Mouse (Mus musculus) adrenal gland (tissue): ENCODE measurements around the gene Cntnap5a.

ENCODE experiments used
- intact Hi-C: fragments of 180-260 bp; cut with DNase I; formaldehyde crosslinking; loops from one replicate; pipeline ENCODE4 v1.15.1; 2025
- microRNA-seq, 2 experiments: library from miRNA; unstranded; fragments of <30 nt; microRNA quantifications; one replicate each; pipeline ENCODE4; 2019

Gene Cntnap5a

GRCm38 (mm10) chr1:116353669-116354068 is 669.1 kb downstream of the Cntnap5a start:
- intact Hi-C loops, result no loop called here

- intact Hi-C loops, result no loop called here
Observed at GRCm38 (mm10) chr1:116365606-116366005, 681.0 kb downstream of the Cntnap5a start.

GRCm38 (mm10) chr1:116366171-116366570 is 681.6 kb downstream of the Cntnap5a start:
- intact Hi-C loops, result no loop called here

- intact Hi-C loops, result no loop called here
Observed at GRCm38 (mm10) chr1:116366806-116367205, 682.2 kb downstream of the Cntnap5a start.

- intact Hi-C loops, result no loop called here
Observed at GRCm38 (mm10) chr1:116367572-116367971, 683.0 kb downstream of the Cntnap5a start.

- intact Hi-C loops, result no loop called here
Observed at GRCm38 (mm10) chr1:116370817-116371216, 686.3 kb downstream of the Cntnap5a start.

- intact Hi-C loops, result no loop called here
Observed at GRCm38 (mm10) chr1:116373551-116373950, 689.0 kb downstream of the Cntnap5a start.

- intact Hi-C loops, result no loop called here
Observed at GRCm38 (mm10) chr1:116392390-116392789, 707.8 kb downstream of the Cntnap5a start.

- intact Hi-C loops, result no loop called here
Observed at GRCm38 (mm10) chr1:116401996-116402656, 717.6 kb downstream of the Cntnap5a start.

GRCm38 (mm10) chr1:116409836-116410235 is 725.3 kb downstream of the Cntnap5a start:
- intact Hi-C loops, result no loop called here

GRCm38 (mm10) chr1:116428396-116428795 is 743.8 kb downstream of the Cntnap5a start:
- intact Hi-C loops, result no loop called here

- intact Hi-C loops, result no loop called here
Observed at GRCm38 (mm10) chr1:116455115-116455717, 770.7 kb downstream of the Cntnap5a start.

GRCm38 (mm10) chr1:116477703-116478102 is 793.1 kb downstream of the Cntnap5a start:
- intact Hi-C loops, result no loop called here

GRCm38 (mm10) chr1:116488780-116489569 is 804.4 kb downstream of the Cntnap5a start:
- intact Hi-C loops, result no loop called here

GRCm38 (mm10) chr1:116577969-116578666 is 893.6 kb downstream of the Cntnap5a start:
- intact Hi-C loops, result no loop called here

GRCm38 (mm10) chr1:116616272-116616671 is 931.7 kb downstream of the Cntnap5a start:
- intact Hi-C loops, result no loop called here

Small RNA genes lying within 50 kb of the gene (microRNA-seq; reads per million reads assigned to microRNA genes)
- 0 reads per million in 2 experiments for gene Gm23393
